Mouse (Mus musculus): ENCODE measurements around the gene Rtraf.

Gene Rtraf

DNA sequence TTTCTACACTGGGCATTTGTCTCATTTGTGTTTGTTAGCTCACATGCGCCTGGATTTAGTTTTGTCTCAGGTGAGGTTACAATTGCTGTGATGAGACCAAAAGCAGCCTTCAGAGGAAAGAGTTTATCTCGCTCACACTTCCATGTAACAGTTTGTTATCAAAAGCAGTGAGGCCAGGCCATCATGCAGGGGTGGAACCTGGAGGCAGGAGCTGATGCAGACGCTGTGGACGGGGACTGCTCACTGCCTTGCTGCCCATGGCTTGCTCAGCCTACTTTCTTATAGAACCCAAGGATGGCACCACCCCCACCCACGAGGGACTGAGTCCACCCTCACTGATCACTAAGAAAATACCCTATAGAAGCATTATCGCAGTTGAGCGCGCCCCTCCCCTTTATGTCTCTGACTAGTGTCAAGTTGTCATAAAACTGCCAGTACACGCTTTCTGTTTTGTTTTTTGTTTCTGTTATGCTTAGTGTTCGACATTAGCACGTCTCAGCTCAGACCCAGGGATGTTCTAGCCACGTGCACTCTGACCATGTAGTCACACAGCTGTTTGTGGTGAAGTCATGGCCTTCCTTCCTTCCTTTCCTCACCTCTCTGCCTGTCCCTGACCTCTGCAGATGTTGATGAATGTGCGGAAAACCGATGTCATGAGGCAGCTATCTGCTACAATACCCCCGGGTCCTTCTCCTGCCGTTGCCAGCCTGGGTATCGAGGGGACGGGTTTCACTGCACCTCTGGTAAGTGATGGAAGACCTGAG lies 26.9 kb downstream of the Rtraf start:
- DNase-seq, result no peak

DNA sequence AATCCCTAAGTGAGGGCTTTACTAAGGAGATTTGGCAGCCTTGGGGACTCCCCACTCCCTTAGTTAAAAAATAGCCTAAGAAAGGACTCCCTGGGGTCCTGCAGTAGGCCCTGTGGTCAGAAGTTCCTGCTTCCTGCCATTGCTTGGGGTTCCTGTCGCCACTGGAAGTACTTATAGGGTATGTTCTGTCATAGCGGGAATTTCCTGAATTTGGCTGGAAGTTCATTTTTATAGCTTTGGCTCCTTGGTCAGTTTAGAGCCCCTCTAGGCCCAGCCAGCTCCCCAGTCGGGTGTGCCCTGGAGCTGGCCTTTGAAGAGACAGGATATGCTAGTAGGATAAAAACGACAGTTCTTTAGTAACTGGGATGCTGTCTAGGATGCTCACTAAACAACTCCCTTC lies 28.7 kb downstream of the Rtraf start:
- no peak for DNase-seq

DNA sequence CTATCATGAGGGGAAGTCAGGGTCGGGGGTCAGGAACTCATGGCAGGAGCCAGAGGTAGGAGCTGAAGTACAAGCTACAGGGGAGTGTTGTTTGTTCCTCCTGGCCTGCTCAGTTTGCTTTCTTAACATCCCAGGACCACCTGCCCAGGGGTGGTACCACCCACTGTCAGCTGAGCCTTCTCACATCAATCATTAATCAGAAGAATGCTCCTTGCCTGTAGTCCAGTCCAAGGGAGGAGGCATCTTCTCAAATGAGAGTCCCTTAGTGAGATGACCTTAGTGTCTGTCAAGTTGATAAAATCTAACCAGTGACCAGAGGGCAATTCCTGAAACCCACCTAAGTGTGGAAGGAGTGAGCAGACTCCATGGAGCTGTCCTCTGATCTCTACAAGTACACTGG lies 35.2 kb downstream of the Rtraf start:
- no peak for DNase-seq

DNA sequence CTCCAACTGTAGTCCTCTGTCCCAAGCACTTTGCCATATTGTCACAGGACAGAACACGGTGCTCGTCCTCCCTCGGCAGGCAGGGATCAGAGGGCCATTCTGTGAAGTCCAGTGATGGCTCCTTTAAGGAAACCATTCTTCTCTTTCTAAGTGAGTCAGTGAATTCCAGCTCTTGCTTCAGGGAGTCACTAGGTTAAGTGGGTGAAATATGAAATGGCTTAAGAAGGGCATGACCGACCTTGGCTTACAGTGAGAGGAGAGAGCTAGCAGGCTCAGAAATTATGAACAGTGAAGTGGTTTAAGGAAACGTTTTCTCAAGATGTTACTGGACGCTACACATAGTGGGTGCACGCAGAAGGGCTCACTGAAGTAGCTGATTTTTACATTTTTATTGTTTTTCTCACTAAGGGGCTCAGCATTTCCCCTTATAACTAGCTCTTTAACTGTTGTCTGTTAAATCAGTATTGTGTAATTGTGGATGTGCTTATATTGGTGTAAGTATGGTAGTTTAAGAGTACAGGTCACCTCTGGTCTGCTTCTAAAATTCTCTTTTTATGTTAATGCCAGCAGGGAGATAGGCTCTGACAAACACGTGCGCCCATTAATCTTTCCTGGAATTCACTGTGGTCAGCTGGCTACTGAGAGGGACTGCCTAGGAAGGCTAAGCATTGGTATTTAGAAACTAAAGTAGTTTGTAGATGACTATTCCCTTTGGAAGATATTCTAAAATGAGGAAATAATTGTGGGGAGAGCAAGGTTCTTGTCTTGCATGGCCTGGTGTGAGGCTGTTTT lies 37.6 kb downstream of the Rtraf start:
- DNase-seq, result no peak

DNA sequence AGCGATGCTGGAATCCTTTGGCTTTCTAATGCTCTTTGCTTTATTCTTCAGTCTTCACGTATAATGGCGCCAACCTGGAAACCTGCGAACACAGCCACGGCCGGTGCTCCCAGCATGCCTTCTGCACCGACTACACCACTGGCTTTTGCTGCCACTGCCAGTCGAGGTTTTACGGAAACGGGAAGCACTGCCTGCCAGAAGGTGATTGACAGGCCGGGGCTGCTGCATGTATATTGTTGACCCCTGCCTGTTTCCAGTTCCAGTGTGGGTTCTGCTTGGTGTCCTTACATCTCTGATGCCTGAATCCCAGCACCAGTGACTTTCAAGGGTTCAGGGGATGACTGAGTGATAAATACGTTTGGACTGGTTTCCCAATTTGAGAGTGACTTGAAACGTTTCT lies 45.7 kb downstream of the Rtraf start:
- DNase-seq, result no peak

DNA sequence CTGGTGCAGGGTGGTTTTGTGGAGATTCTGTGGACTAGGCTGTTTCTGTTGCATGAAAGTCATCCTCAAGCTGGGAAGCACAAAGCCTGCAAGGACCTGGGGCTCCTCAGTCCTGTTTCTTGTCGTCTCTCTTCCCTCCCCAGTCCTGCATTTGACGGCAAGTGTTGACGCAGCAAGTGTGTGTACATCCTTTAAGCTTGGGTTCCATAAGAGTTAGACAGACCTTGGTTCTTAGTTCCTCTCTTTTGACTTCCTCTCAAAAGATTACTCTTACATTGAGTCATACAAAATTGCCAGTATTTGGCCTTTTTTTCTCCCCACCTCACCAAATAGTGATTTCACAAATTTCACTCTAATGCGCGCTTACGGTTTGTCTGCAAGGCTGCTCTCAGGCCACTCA lies 46.3 kb downstream of the Rtraf start:
- DNase-seq, result no peak

DNA sequence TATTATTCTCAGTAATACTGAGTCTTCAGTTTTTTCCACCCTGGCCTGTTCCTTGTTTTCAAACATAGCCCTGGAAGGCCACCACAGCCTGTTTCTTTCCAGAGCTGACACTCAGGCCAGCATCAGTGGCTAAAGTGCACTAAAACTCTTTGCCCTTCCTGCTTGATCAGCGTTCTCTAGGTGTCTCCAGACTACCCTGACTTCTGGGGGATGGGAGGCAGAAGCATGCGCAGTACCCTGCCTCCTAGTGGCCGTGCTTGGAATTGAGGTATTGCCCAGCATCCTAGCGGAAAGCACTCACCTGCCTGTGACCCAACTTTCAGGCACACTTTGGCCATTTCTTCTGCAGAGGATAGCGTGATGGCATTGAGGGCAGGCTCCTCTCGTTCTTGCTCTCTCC lies 46.7 kb downstream of the Rtraf start:
- peak; percentile 84 to 90 for DNase-seq

DNA sequence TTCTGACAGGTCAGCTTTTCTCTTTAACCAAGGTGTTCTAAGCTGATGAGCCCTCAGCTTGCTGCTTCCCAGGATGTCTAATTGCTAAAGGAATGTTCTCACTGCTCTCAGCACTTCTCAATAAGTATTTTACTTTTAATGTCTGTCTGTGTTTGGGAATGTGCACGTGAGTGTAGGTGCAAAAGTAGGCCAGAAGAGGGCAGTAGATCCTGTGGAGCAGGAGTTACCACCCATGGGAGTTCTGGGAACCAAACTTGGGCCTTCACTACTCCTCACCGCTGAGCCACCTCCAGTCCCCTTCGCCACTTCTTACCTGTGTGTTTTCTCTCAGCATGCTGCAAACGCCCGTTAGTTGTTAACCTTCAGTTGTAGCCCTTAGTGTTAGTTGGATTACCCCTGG lies 47.4 kb downstream of the Rtraf start:
- DNase-seq, result no peak

DNA sequence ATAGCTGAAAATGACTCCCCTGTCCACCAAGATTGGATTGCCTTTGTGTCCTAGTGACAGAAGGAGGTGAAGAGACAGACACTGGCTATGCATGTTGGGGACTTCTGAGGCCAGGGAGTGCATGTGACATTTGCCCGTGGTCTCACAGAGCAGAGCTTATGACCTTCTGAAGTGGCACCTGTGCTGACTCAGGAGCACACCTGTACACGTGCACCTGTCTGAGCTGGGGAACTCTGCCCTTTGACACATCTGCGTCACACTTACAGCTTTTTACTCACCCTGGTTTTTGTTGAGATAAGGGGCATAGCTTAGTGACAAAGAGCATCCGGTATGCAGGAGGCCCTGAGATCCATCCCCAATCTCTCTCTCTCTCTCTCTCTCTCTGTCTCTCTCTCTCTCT lies 48.1 kb downstream of the Rtraf start:
- no peak for DNase-seq

DNA sequence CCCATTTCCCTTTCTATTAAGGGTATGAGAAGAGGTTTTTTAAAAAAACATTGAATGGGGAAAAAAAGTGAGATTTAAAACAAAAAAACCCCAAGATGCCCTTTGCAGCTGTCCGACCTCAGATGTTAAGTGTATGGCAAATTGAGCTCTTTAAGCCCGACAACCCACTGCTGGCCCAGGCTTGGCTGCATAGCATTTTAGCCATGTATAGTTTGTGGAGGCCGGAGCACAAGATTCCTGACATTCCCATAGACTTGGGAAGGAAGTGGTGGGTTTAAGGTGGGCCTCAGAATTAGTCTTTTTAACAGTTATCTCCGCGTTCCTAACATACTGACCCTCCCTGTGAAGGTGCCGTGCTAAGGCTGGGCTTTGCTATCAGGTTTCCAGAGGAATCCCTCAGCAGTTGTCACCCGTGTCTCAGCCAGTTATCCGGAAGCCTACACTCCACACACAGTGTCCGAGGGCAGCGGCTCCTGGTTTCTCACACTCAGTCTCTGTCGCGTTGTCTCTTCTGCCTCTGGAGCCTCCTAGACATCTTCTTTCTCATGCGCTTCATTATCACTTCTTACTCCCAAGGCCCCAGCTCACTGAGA lies 49.5 kb downstream of the Rtraf start:
- no peak for DNase-seq

DNA sequence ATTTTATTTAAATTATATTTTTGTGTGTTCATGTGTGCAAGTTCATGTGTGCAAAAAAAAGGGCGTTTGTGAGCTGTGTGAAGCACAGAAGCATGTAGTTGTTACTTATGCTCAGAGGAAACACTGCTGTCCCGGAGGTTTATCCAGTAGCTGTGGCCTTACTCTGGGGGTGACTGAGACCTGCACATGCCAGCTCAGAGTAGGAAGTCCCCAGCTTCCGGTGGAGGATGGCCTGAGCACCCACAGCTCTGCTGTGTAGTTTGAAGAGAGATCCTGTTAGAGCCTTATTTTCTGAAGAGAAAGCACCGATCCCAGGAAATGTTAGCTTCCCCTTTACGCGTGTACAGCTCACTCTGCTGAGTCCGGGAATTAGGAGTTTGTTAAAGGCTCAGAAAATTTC lies 52.5 kb downstream of the Rtraf start:
- DNase-seq, result no peak

DNA sequence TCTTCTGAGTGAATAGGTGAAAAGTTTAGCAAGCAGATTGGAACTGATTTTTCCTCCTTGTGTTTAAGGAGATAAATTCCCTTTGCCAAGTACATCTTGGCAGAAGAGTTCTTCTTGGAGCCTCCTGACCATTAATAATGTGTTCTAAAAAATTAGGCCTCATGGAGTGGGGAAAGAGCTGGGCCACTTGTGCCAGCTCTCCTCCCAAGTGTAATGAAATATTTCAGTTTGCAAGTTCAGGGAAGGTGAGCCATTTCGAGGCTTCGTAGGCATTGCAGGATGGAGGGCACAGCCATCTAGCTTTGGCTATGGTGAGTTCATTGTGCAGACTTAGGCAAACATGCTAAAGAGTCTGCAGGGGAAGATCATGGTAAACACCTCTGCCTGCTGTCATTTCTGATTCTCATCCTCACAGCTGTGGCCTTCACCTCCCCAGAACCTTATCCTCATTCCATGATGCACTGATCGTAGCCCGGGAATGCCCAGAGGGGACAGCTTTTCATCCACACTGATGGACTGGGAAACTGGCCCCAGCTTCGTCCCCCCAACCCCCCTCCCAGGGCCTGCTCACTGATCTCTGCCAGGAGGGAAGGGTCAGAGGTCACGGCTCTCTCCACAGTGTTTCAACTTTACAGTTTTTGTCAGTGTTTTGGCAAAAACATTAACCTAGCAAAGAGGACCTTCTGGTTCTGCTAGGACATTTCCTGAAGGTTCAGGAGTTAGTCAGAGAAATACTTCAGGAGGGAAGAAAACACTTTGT lies 54.0 kb downstream of the Rtraf start:
- peak; percentile 73 to 74 for DNase-seq

DNA sequence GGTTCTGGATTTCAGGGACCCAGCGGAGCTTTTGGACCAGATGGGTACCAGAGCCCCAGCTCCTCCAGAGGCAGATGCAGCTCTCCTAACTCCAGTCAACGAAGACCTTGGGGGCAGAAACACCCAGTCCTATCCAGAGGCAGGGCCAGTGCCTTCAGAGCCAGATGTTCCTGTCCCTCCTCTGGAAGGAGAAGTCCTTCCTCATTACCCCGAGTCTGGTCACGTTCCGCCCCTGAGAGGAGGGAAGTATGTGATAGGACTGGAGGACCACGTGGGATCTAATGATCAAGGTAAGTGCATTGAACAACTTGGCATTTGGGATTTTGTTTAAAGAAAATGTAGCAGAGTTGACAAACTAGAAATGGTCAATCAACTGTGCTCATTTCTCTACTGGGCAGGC lies 55.0 kb downstream of the Rtraf start:
- no peak for DNase-seq

DNA sequence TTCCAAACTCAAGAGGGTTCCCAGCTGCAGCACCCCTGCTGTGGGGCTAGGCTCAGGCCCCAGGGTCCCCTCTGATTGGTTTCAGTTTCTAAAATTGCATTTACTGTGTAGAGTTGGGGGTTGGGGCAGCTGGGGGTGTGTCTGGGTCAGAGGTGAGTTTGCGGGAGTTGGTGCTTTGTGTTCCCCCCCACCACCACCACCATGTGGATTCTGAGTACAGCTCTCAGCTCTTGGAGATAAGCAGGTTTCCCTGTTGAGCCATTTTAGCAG lies 57.3 kb downstream of the Rtraf start:
- DNase-seq, result no peak

DNA sequence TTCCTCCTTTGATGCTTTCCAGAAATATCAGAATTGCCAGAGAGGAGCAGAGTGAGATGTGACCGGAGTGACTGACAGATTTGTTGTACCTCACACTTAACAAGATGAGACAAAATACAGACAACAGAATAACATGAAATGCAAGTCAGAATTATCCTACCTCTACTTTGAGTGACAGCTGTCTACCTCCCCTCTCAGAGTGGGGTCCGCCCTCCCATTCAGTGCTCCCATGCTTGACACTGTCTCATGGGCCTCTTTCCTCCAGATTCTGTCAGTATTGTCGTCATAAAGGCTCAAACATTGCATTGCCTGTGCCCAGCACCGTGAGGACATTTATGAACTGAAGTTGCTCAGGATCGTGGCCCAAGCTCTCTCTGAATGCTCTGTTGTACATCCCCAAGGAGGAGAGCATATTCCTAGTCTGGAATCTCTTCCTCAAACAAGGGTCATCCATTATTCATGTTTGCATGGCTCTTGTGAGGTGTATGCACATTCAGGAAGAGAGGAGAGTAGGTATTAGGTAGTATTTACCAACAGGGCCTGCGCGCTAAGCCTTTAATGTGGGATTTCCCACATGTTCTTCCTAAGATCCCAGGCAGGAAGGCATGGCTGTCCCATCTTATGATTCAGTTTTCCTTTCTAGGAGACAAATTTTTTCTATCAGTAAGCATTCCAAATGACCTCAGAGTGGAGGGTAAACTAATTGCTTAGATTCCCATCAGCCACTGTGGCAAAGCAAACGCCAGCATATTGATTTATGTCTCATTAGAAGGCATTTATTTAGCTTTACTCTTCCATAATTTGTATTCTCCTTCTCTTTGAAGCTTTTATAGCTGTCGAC lies 57.9 kb downstream of the Rtraf start:
- no peak for DNase-seq

DNA sequence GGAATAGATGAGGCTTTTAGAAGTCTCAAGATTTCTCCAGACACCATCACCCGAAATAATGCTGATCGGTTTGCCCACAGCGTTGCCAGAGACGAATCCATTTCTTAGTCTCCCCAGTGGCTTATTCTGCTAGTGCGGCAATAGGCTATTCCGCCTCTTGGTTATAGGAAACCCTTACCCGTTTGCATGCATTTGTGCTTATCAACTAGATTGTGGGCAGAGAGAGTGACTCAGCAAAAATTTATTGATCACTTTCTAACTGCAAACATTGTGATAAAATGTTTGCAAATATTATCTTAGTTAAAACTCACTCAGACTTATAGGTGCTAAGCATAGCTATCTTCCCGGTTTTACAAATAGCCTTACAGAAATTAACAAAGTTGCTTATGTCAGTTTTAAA lies 59.3 kb downstream of the Rtraf start:
- DNase-seq, result no peak

DNA sequence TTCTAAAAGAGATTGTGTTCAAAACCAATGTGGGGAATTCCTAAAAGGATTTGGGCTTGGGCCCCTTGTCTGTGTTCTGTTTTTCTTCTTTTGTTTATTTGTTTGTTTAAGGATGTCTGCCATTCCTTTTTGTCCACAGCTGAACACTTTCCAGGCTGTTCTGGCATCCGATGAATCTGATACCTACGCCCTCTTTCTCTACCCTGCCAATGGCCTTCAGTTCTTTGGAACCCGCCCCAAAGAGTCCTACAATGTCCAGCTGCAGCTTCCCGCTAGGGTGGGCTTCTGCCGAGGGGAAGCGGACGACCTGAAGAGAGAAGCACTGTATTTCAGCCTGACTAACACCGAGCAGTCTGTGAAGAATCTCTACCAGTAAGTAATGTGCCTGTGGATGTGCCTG lies 60.1 kb downstream of the Rtraf start:
- DNase-seq, result no peak

DNA sequence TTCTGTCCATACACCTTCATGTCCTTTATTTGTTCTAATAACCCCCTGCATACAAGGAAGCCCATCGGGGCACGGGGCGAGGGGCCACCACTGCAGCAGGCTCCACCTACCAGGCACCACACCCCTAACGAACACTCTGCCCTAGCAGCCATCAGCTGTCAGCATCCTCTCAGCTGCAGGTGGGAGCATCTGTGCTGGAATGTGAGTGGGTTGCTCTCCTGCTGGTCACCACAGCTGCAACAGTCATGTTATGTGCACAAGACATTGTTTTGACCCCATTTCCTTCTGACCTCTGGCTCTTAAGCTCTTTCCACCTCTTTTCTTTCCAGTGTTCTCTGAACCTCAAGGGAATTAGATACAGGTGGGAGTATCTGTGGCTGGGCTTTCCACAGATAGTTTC lies 61.6 kb downstream of the Rtraf start:
- no peak for DNase-seq

Measured in kidney, postnatal 25 days (tissue).